Mouse (Mus musculus): ENCODE measurements around the gene Xdh.

DNA sequence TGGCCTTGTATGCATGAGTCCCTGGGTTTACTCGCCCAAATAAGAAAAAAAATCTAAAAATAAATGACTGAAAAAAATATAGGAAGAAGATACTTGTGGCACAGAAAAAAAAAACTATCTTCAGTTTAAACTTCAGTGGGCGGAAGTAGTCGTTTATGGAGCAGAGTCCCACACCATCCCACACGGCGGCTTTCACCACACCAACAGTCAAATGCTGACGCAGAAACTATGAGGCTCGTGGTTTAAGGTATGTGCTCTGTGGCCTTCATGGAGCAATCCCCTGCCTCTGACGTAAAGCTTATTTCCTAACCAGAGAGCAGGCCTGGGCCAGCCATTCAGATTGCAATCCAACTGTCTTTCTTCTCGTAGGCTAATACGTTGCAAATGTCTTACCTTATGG, 56.8 kb downstream of the Xdh start:
- TF ChIP-seq POLR2A (IDR thresholded peaks at IDR 0.05; ENCODE audit: insufficient read depth, low read depth, low read length) (no peak), EP300 (IDR thresholded peaks at IDR 0.05; ENCODE audit: insufficient read depth, low read depth, low read length) (no peak), CTCF (IDR thresholded peaks at IDR 0.05) (no peak)
